Mouse (Mus musculus) megakaryocyte, embryonic 14.5 days (primary cell): ENCODE results near the gene Hemgn. TPM values are rescaled to one million over a fixed set of nuclear protein-coding genes. Genes with fewer than 3 reads are reported as not detected.
A peak's percentile ranks its signal among the peaks of the same experiment; 100 is the strongest.

Experiments
- H3K27me3 ChIP-seq: replicated peaks from 2 replicates; pipeline ENCODE3; 2012; ENCODE audit warnings: inconsistent platforms
- H3K36me3 ChIP-seq: replicated peaks from 2 replicates; pipeline ENCODE3; 2012; ENCODE audit warnings: low read length, inconsistent platforms, mixed read lengths
- H3K4me1 ChIP-seq: 2 replicates; pipeline ENCODE4 v1.6.1; 2012; ENCODE audit warnings: inconsistent platforms
- H3K4me3 ChIP-seq: replicated peaks from 2 replicates; pipeline ENCODE3; 2012; ENCODE audit warnings: moderate library complexity, mild to moderate bottlenecking, inconsistent platforms
- H3K9me3 ChIP-seq: 2 replicates; pipeline ENCODE4 v1.6.1; 2012; ENCODE audit warnings: inconsistent platforms
- FLI1 ChIP-seq: IDR thresholded peaks from 2 replicates; pipeline ENCODE4 v1.6.1; 2012; ENCODE audit warnings: low read length, inconsistent platforms, mixed read lengths
- GATA1 ChIP-seq: IDR thresholded peaks from 3 replicates; pipeline ENCODE4 v1.6.1; 2012; ENCODE audit warnings: mixed read lengths, low read length, inconsistent platforms, borderline replicate concordance
- polyA plus RNA-seq: library from polyadenylated mRNA; stranded (reverse); fragments of >175 nt; gene quantifications from 2 replicates; pipeline ENCODE4 v1.2.3, GENCODE M21; 2012; ENCODE audit warnings: low replicate concordance; ENCODE audit not compliant: insufficient read depth

Gene Hemgn
- polyA plus RNA-seq, 1 experiment, result 13.1 TPM

DNA sequence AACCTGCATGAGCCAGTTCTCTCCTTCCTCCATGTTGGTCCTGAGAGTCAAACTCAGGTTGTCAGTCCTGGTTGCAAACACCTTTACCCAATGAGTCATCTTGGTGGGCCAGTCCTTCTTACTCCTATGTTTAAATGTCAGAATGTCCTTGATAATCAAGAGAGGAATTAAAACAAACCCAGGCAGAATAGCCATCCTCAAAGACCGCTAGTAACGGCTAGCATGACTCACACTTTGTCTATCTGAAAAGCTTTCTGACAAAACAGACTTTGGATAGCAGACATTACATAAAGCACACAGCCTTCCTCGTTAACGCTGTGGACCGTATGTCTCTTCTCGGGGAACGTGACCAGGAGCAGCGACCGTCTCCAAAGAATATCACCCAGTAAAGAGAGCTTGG, 5.5 kb upstream of the Hemgn start:
- peaks cover 55% of the 10 kb centered on the region for H3K4me1 ChIP-seq
- H3K27me3 ChIP-seq, result no peaks in the 10 kb centered on the region
- no peak overlapping the region for H3K4me3 ChIP-seq
- H3K36me3 ChIP-seq, result no peaks in the 10 kb centered on the region
- TF ChIP-seq FLI1, result no peak
- TF ChIP-seq GATA1, result no peak
- H3K9me3 ChIP-seq, result peaks cover 2% of the 10 kb centered on the region; the same call in 1 of the 2 replicates

DNA sequence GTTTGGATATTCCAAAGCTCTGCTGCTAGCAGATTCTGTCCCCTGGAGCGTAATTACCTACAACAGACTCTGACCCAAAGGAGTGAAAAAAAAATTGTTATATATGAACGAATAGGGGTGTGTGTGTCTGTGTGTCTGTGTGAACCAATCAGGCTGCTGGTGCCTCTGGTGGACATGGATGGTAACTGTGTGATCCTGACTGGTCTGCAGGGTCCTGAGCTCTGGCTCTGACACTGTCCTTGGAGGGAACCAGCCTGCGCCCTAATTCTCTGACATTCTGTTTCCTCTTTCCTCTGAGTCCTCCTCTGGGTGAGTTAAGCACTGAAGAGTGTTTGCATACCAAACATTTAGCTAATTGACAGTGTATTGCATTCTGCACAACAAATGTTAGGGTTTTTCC, 4.2 kb upstream of the Hemgn start:
- H3K4me1 ChIP-seq, result peaks cover 56% of the 10 kb centered on the region
- no peaks in the 10 kb centered on the region for H3K36me3 ChIP-seq
- no peak for TF ChIP-seq GATA1
- TF ChIP-seq FLI1, result no peak
- peaks cover 2% of the 10 kb centered on the region; the same call in 1 of the 2 replicates for H3K9me3 ChIP-seq
- H3K27me3 ChIP-seq, result no peaks in the 10 kb centered on the region
- H3K4me3 ChIP-seq, result no peak overlapping the region

DNA sequence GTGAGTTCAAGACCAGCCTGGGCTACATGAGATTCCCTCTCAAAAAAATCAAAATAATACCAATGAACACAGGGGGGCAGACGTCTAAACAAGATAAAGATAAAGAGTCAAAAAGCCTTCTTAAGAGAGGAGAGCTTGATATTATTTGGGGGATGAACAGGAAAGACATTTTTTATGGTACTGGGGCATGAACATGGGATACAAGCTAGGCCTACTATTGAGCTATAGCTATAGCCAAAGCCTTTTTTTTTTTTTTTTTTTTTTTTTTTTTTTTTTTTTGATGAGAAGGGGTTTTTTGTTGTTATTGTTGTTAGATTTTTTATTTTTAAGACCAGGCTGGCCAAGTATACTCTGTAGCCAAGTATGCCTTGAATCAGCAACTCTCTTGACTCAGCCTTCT, 1.2 kb downstream of the Hemgn start:
- H3K4me1 ChIP-seq, result peaks cover 74% of the 10 kb centered on the region

DNA sequence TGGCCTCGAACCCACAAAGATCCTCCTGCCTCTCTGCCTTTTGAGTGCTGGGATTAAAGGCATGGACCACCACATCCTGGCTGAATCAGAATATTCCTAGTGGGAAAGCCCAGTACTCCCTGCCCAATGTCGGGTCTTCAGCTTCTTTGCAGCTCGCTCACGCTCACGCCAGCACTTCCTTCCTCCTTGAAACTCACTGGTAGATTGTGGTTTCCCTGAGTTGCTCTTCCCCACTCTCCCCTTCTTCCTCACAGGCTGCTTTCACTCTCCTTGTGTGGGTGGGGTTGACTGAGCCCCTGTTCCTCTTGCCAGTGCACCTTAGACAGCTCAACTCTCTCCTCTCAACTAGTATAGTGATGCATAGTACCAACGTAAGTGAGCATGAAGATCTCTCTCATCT, 1.8 kb downstream of the Hemgn start:
- H3K27me3 ChIP-seq, result no peaks in the 10 kb centered on the region
- H3K9me3 ChIP-seq, result peaks cover 2% of the 10 kb centered on the region; the same call in 1 of the 2 replicates
- TF ChIP-seq GATA1 (no peak), FLI1 (no peak)
- peaks cover 77% of the 10 kb centered on the region for H3K4me1 ChIP-seq
- H3K4me3 ChIP-seq, result peak overlapping the region; percentile 78
- H3K36me3 ChIP-seq, result no peaks in the 10 kb centered on the region

More for the DNA sequence above, 1.2 kb downstream of the Hemgn start:
- TF ChIP-seq GATA1, result no peak
- TF ChIP-seq FLI1, result no peak
- peak overlapping the region; percentile 78 for H3K4me3 ChIP-seq
- no peaks in the 10 kb centered on the region for H3K27me3 ChIP-seq
- H3K9me3 ChIP-seq, result peaks cover 2% of the 10 kb centered on the region; the same call in 1 of the 2 replicates
- no peaks in the 10 kb centered on the region for H3K36me3 ChIP-seq

DNA sequence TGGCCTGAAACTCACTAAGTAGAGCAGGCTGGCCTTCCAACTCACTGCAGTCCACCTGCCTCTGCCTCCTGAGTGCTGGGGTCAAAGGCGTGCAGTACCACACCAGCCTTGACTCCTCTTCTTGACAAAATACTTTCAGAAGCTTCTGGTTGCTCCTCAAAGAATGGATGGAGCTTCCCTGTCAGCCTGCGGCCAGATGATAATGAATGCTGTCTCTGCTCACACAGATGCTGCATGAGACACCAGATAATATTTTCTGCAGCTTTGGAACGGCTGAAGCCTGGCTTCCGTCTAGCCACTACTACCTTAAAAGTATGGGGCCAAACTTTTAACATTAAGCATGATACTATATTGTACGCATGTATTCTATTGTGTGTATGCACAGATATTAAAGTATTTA, 2.6 kb downstream of the Hemgn start:
- Histone ChIP-seq H3K4me1 (peaks cover 78% of the 10 kb centered on the region), H3K4me3 (peak overlapping the region; percentile 71)

DNA sequence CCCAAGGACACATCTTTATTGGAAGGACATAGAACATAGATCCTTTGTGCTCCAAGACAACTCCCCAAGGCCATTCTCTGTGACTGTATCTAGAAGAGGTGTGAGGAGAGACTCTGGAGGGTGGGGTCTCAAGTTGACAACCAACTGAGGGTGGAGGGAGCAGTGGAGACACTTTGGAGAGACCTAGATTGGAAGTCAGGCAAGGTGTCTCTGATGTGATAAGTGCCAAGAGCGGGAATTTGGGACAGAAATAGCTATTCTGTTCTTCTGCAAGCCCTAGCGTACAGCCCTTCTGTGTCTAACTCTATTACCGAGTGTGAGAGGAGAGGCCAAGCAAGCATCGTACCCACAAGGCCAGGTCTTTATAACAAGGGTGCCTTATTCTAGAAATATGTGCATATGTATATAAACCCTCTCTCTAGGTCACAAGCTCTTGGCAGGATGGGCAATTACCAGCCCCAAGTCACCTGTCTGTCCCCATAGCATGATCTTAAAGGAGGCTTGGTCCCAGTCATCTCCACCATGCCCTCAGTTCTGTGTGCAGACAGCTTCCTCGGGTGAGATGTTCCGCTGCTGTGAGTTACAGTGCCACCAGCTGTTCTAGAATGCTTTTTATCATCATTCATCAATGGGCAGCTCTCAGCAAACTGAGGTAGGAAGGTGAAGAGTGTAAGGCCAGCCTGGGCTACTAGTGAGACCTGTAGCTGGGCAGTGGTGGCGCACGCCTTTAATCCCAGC, 6.2 kb downstream of the Hemgn start:
- Histone ChIP-seq H3K27me3 (no peaks in the 10 kb centered on the region), H3K36me3 (no peaks in the 10 kb centered on the region), H3K4me1 (peaks cover 84% of the 10 kb centered on the region), H3K9me3 (no peaks in the 10 kb centered on the region), H3K4me3 (peak overlapping the region; percentile 1)
- TF ChIP-seq GATA1 (no peak), FLI1 (no peak)

More for the DNA sequence above, 2.6 kb downstream of the Hemgn start:
- H3K36me3 ChIP-seq, result no peaks in the 10 kb centered on the region
- peaks cover 2% of the 10 kb centered on the region; the same call in 1 of the 2 replicates for H3K9me3 ChIP-seq
- no peaks in the 10 kb centered on the region for H3K27me3 ChIP-seq
- TF ChIP-seq GATA1 (no peak), FLI1 (no peak)

DNA sequence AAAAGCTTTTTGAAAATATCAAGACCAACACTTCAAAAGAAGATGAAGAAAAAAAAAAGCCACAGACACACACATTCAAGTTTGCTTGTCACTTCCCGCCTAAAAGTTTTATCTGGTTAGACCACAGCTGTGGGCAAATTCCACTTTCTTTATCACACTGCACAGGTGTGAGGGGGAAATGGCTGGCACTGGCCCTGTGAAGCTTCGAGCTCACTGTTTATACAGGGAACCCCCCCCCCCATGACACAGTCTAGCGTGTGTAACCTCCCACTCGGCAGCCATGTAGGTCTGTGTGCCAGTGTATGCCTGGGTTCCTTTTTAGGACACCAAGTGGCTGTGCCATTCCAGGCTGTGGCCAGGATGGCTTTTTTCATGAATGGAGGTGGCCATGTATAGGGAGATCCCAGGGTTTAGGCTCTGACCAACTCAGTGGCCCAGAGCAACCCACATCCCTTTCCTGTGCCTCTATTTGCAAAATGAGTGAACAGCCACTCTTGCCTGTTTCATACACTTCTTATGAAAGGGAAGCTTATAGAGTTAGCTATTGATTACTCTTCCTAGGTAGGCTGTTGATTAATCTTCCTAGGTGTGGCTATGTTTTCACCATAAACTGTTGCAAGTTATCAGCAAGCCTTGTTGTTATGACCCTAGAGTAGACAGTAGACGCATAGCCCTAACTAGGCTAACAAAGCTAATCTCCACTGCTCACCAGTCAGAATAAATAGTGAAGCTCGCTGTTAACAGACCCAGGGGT, 9.1 kb downstream of the Hemgn start:
- Histone ChIP-seq H3K27me3 (no peaks in the 10 kb centered on the region), H3K4me3 (peak overlapping the region; percentile 91), H3K4me1 (peaks cover 79% of the 10 kb centered on the region), H3K9me3 (no peaks in the 10 kb centered on the region), H3K36me3 (peaks cover 25% of the 10 kb centered on the region)
- TF ChIP-seq FLI1, result no peak
- no peak for TF ChIP-seq GATA1

DNA sequence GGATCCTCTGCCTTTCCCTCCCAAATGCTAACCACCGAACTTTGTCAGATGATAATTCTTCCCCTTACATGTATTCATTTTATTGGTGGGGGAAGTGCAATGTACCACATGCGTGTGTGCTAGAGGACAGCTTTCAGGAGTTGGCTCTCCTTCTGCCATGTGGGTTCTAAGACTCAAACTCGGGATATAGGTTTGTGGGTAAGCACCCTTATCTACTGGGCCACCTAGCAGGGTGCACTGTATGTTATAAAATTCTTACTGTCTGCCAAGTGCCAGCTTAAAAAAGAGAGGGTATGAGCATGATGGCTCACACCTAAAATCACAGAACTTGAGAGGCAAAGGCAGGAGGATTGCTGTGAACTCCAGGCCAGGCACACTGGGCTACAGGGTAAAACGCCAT, 14.5 kb downstream of the Hemgn start:
- no peaks in the 10 kb centered on the region for H3K27me3 ChIP-seq
- no peaks in the 10 kb centered on the region for H3K9me3 ChIP-seq
- TF ChIP-seq FLI1 (no peak), GATA1 (no peak)
- H3K4me3 ChIP-seq, result no peak overlapping the region
- H3K36me3 ChIP-seq, result peaks cover 77% of the 10 kb centered on the region
- peaks cover 76% of the 10 kb centered on the region for H3K4me1 ChIP-seq

DNA sequence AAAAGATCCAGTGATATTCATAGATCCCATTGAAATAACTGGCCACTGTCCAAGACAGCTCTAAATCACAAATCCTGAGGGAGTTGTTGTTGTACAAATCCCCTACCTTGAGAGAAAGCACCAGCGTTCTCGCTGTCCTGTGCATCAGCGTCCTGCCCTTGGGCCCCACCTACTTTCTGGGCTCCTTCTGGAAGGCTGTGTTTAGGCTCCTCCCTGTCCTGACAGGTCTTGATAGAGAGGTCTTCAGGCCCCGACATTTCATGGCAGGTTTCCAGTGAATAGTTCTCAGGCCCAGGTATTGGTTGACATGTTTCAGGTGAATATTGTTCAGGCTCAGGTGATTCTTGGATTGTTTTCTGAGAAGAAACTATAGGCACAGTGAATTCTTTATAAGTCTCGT, 17.6 kb downstream of the Hemgn start:
- H3K4me3 ChIP-seq, result no peak overlapping the region
- peaks cover 79% of the 10 kb centered on the region for H3K4me1 ChIP-seq
- no peak for TF ChIP-seq FLI1
- TF ChIP-seq GATA1, result no peak
- no peaks in the 10 kb centered on the region for H3K27me3 ChIP-seq
- no peaks in the 10 kb centered on the region for H3K9me3 ChIP-seq
- H3K36me3 ChIP-seq, result peaks cover 89% of the 10 kb centered on the region

DNA sequence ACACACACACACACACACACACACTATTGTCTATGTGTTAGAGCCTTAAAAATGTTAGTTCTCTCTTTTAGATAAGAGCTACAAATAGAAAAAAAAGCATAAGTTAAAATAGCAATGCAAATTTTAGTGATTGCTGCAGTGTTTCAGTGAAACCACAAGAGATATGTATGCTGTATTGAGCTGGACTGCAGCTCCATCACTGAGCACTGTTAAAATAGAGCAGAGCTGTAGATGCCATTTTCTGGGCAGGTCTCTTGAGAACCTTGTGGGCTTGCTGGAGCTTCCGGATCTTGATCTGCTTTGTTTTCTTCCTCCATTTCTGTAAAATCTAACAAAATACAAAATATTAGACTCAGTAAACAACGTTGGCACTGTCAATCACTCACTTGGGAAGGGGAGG, 18.9 kb downstream of the Hemgn start:
- H3K27me3 ChIP-seq, result no peaks in the 10 kb centered on the region
- no peak overlapping the region for H3K4me3 ChIP-seq
- H3K4me1 ChIP-seq, result peaks cover 68% of the 10 kb centered on the region
- peaks cover 76% of the 10 kb centered on the region for H3K36me3 ChIP-seq
- no peaks in the 10 kb centered on the region for H3K9me3 ChIP-seq
- TF ChIP-seq FLI1, result no peak
- no peak for TF ChIP-seq GATA1
